Mouse (Mus musculus) cerebellum, postnatal 14 days (tissue): ENCODE results near the gene Mapk8.
"Not testable (repeated sequence)": the region's sequence is repeated elsewhere in the genome, so short reads cannot be mapped to it uniquely, and the experiment has no call there.

Source experiments
- DNase-seq, 2 experiments: peaks; one replicate each; pipeline ENCODE4 v3.0.0; 2021; ENCODE audit warnings: mixed read lengths in 2 of 2

Mapk8 gene

DNA sequence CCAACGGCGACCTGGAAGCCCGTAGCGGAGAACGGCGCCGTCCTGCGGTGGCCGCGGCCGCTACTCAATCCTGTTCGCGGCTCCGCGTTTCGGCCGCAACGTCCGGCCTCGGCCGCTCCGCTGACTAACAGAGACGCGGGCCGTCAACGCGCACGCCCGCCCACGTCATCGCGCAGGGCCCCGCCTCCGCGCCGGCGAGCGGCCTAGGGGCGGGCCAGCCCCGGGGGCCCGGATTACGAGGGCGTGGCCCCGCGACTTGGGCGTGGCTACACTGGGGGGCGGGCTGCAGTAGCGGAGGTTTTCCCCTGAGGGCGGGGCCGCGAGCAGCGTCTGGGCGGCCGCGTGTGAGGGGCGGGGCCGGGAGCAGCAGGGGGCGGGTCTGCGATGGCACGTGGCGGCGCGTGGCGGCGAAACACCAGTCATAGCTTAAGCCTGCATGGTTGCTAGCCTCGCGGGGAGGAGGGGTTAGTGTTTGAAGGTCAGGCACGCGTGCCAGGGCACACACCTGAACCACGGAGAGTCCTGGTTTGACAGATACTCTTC lies at the start of gene Mapk8:
TSS of gene Mapk8 (minus strand) at position 132 of the 543 bp plus-strand sequence.
- peak; percentile 97 to 98 for DNase-seq

DNA sequence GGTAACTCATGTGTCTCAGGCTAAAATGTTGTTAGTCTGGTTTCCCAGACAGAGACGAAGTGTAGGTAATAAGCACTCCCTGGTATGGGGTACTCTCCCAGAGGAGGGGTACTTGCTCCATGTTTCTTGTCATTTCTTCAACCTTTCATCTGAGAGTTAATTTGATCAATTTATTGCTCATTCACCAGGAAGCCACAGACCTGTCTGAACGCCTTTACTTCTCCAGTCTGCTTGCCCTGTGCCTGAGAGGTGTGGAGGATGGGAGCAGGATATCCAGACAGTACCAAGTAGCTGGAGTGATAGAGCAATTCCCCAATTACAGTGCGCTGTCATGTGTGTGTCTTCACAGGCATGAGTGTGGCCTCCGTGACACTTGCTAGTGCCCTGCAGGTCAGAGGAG lies 48.3 kb upstream of the Mapk8 start:
- no peak for DNase-seq

- DNase-seq, result no peak
These were observed 41.0 kb upstream of the Mapk8 start for GRCm38 (mm10) chr14:33487805-33488550.

- no peak for DNase-seq
These were observed 35.0 kb upstream of the Mapk8 start for GRCm38 (mm10) chr14:33481991-33482390.

DNA sequence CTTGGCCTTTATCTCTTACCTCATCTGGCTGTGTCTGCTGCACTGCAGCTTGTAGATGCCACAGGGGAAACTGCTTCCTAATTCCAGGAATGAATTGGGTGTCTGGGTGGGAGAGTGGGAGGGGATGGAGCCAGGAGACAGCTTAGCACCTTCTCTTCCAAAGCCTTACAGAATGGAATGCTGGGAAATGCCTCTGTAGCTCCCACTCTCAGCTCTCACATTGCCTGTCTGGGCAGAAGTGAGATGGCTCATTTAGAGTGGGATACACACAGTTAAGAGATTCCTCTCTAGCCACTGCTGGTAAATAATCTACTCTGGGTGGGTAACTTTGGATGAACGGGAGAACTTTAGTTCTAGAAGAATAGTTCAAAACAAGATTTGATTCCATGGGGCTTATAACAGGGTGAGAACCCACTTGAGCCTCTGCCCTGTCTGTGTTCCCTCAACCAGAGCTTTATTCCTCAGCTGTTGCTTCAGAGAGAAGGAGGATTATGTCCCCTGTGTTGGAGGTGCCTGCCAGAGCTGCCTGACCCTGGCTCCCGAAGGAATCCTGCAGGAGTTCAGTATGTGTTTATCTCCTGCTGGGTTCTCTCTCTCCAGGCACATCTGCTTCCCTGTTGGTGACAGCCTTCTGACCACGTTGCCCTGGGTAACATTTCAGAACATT lies 29.3 kb upstream of the Mapk8 start:
- DNase-seq, result no peak

GRCm38 (mm10) chr14:33474461-33474860 lies 27.5 kb upstream of the Mapk8 start:
- DNase-seq, result no peak

DNA sequence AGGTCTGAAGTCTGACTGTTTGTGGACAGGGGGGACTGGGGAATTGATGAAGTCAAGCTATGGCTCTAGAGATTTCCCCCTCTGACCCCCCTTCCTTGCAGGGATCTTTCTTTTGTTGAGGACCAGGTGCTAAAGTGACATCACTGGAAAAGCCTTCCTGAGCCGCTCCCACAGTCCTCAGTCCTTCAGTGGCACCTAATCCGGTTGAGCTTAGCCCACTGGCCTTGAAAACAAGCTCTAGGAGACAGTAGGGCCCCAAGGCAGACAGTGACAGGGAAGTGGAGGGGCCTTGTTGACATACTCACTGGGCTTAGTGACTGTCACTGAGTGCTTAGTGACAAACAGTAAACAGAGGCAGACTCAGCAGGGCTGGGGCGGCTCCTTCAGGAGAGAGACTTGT lies 24.4 kb upstream of the Mapk8 start, which contains the start of gene Frmpd2:
TSS of gene Frmpd2 (plus strand) at position 366 of the 400 bp plus-strand sequence.
- DNase-seq, result no peak

DNA sequence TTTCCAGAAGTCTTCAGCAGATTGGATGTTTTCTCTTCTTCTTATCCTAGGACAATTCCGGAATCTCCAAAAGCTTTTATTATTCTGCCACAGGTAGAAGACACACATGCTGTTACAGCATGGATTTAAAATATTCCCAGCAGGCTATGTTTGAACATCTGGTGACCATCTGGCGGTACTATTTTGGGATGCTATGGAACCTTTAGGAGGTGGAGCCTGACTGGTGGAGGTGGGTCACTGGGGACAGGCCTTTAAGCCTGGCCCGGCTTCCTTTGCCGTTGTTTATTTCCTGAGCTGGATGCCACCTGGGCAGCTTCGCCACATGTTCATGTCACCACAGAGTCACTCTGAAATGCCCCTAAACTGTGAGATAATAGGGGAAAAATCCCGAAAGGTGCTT lies 20.8 kb upstream of the Mapk8 start:
- no peak for DNase-seq

- no peak for DNase-seq
These were observed 16.7 kb upstream of the Mapk8 start for GRCm38 (mm10) chr14:33463658-33464057.

- DNase-seq, result no peak
These were observed 3.4 kb upstream of the Mapk8 start for GRCm38 (mm10) chr14:33450331-33450730.

DNA sequence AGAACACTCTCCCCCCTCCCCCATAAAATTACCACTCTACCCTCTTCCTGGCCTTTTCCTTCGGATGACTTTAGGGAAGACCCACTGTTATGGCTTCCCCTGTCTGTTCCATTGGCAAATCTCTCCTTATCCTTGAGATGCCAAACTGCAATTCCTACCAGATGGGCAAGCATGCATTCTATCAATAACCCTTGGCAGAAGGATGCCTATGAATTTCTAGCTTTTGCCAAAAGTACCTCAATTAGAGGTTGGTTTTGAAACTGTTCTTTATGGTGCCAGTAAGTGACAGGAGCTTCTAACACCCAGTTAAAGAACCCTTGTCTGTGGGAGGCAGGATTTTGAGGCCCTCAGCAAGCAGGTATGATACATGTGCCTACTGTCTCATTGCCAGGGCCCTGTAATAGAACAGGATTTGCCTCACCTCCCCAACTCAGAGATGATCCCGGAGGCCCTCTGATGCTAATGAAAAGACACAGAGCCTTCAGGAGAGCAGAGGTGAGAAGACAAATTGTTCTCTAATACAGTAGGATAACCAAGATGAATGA lies 2.4 kb upstream of the Mapk8 start:
- DNase-seq, result peak; percentile 10 to 30

GRCm38 (mm10) chr14:33448276-33448675 lies 1.3 kb upstream of the Mapk8 start:
- no peak for DNase-seq

DNA sequence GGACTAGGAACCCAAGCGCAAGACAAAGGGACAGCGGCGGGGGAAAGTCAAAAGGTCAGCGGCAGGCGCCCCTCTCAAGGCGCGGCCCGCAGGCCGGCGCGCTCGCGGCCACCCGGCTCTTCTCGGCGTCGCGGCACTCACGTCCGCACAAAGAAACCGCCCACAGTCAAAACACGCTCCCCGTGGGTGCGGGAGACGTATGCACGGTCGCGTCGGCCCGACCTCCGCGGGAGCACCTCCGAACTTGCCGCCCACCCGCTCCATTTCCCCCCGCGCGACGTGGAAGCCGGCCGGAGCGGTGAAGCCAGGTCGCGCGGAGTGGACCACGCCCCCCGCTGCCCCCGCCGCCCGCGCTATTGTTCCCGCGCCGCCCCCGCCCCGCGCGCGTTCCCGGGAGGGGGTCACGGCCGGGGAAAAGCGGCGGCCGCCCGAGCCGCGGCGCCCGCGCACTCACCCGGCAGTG lies 366 bp downstream of the Mapk8 start:
- no peak for DNase-seq

- DNase-seq, result no peak
These were observed 996 bp downstream of the Mapk8 start for GRCm38 (mm10) chr14:33445962-33446361.

- DNase-seq, result no peak
These were observed 3.2 kb downstream of the Mapk8 start for GRCm38 (mm10) chr14:33443780-33444179.

DNA sequence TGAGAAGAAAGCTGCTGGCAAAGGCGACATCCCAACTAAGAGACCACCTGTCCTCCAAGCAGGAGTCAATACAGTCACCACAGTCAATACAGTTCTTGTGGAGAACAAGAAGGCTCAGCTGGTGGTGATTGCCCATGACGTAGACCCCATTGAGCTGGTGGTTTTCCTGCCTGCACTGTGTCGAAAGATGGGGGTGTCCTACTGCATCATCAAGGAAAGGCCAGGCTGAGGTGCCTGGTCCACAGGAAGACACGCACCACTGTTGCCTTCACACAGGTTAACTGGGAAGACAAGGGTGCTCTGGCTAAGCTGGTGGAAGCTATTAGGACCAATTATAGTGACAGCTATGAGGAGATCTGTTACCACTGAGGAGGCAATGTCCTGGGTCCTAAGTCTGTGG lies 14.5 kb downstream of the Mapk8 start:
- DNase-seq, result not testable (repeated sequence)

- no peak for DNase-seq
These were observed 22.8 kb downstream of the Mapk8 start for GRCm38 (mm10) chr14:33424124-33424523.

GRCm38 (mm10) chr14:33423003-33423402 lies 24.0 kb downstream of the Mapk8 start:
- no peak for DNase-seq

- DNase-seq, result no peak
These were observed 28.5 kb downstream of the Mapk8 start for GRCm38 (mm10) chr14:33418311-33418909.

DNA sequence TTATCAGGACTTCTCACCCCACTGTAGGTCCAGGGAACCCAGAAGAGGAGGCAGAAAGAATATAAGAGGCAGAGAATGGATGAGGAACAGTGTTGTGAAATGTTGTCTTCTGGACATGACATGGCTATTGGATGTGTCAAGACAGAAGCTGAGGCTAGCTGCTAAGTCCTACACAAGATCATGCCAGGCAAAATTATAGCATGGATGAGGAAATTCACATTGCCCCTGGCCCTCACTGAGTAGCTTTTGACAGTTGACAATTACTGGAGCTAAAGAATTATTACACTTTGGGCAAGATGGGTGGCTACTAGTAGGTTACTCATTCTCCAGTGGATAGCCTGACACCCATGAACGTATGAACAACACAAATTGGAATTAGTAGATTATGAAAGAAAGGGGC lies 31.2 kb downstream of the Mapk8 start:
- DNase-seq, result no peak

- peak in 1 of 2 experiments; percentile 19 for DNase-seq
These were observed 44.6 kb downstream of the Mapk8 start for GRCm38 (mm10) chr14:33402331-33402730.

- DNase-seq, result no peak
These were observed 46.9 kb downstream of the Mapk8 start for GRCm38 (mm10) chr14:33400019-33400418.
